Mouse (Mus musculus) heart, embryonic 11.5 days (tissue): ENCODE results near the gene Bmpr1b. TPM values are rescaled to one million over a fixed set of nuclear protein-coding genes. Genes with fewer than 3 reads are reported as not detected.
"Not testable (repeated sequence)": the region's sequence is repeated elsewhere in the genome, so short reads cannot be mapped to it uniquely, and the experiment has no call there.

Experiments
- ATAC-seq: fragments of 200-750 bp; cut with Nextera tagmentation; replicated peaks from 2 replicates; pipeline ENCODE4 v1.8.0; 2017; ENCODE audit warnings: moderate library complexity; ENCODE audit not compliant: insufficient number of reproducible peaks, low FRiP score, low TSS enrichment
- H3K27ac ChIP-seq: fragments of 300-500 bp; sonication (generic); 2 replicates; pipeline ENCODE4 v1.5.1; 2014; ENCODE audit warnings: mild to moderate bottlenecking, low read depth, low read length
- H3K27me3 ChIP-seq: fragments of 300-500 bp; sonication (generic); 2 replicates; pipeline ENCODE4 v1.6.1; 2014; ENCODE audit warnings: mild to moderate bottlenecking, low read length, mixed read lengths; ENCODE audit not compliant: control insufficient read depth, insufficient read depth
- H3K36me3 ChIP-seq: fragments of 300-500 bp; sonication (generic); 2 replicates; pipeline ENCODE4 v1.6.1; 2014; ENCODE audit warnings: mild to moderate bottlenecking, low read length, moderate library complexity, mixed read lengths; ENCODE audit not compliant: control insufficient read depth, insufficient read depth
- H3K4me1 ChIP-seq: fragments of 300-500 bp; sonication (generic); 2 replicates; pipeline ENCODE4 v1.6.1; 2014; ENCODE audit warnings: low read length; ENCODE audit not compliant: control insufficient read depth, insufficient read depth
- H3K4me2 ChIP-seq: fragments of 300-500 bp; sonication (generic); 2 replicates; pipeline ENCODE4 v1.6.1; 2014; ENCODE audit warnings: mild to moderate bottlenecking, moderate library complexity
- H3K4me3 ChIP-seq: fragments of 300-500 bp; sonication (generic); 2 replicates; pipeline ENCODE4 v1.5.1; 2014; ENCODE audit warnings: low read depth, low read length
- H3K9ac ChIP-seq: fragments of 300-500 bp; sonication (generic); 2 replicates; pipeline ENCODE4 v1.6.1; 2014; ENCODE audit warnings: mild to moderate bottlenecking, low read depth, low read length, moderate library complexity
- H3K9me3 ChIP-seq: fragments of 300-500 bp; sonication (generic); replicated peaks from 2 replicates; pipeline ENCODE4 v1.6.1; 2016; ENCODE audit warnings: low read length; ENCODE audit not compliant: control insufficient read depth
- WGBS: fragments of 180-500 bp; shearing (Covaris S2); extraction: QIAGEN DNeasy Blood & Tissue Kit; methylation state at CpG from one replicate; pipeline ENCODE4 v1.1.7; 2014; ENCODE audit not compliant: insufficient replicate concordance; 5-methylcytosine and 5-hydroxymethylcytosine counted together
- polyA plus RNA-seq: library from polyadenylated mRNA; unstranded; fragments of >200 nt; fragmentation: Nextera tagmentation; extraction: Ambion mirVana; gene quantifications from 2 replicates; pipeline ENCODE4 v1.2.1, GENCODE M21; 2014

The Bmpr1b gene
- 1.4 and 2.4 TPM in 2 replicates for polyA plus RNA-seq

- peak within 1 kb of the TSS; percentile 65 for H3K4me3 ChIP-seq
- peak within 1 kb of the TSS; percentile 72 for H3K9ac ChIP-seq
- H3K4me2 ChIP-seq = peak within 1 kb of the TSS; percentile 94
- ATAC-seq = peak; percentile 64
- peaks cover 17% of the 10 kb centered on the region; the same call in 1 of the 2 replicates for H3K27me3 ChIP-seq
- H3K9me3 ChIP-seq = no peaks in the 10 kb centered on the region
- no peaks in the 10 kb centered on the region for H3K4me1 ChIP-seq
- no peaks in the 10 kb centered on the region for H3K36me3 ChIP-seq
- no peak within 1 kb of the TSS for H3K27ac ChIP-seq
- WGBS = under 1% methylated on average over 45 of the region's 65 CpGs
Measured at GRCm38 (mm10) chr3:142168863-142169521, at the start of gene Bmpr1b. TSS of gene Bmpr1b (minus strand) at chr3:142169425.

GRCm38 (mm10) chr3:142212821-142213220 lies 43.6 kb upstream of the Bmpr1b start:
- Histone ChIP-seq H3K9ac (no peak overlapping the region), H3K27ac (no peak overlapping the region), H3K27me3 (no peaks in the 10 kb centered on the region), H3K4me3 (no peak overlapping the region), H3K4me2 (no peak overlapping the region), H3K36me3 (no peaks in the 10 kb centered on the region), H3K9me3 (no peaks in the 10 kb centered on the region), H3K4me1 (no peaks in the 10 kb centered on the region)
- ATAC-seq = no peak
- WGBS = 64% methylated on average over 2 of the region's 2 CpGs

GRCm38 (mm10) chr3:142212186-142212585 lies 43.0 kb upstream of the Bmpr1b start:
- Histone ChIP-seq H3K27ac (no peak overlapping the region), H3K4me2 (no peak overlapping the region), H3K9ac (no peak overlapping the region), H3K36me3 (no peaks in the 10 kb centered on the region), H3K27me3 (no peaks in the 10 kb centered on the region), H3K4me1 (no peaks in the 10 kb centered on the region), H3K9me3 (no peaks in the 10 kb centered on the region), H3K4me3 (no peak overlapping the region)
- ATAC-seq = no peak
- 73% methylated on average over 3 of the region's 3 CpGs for WGBS

GRCm38 (mm10) chr3:142209981-142210380 lies 40.8 kb upstream of the Bmpr1b start:
- Histone ChIP-seq H3K9ac (no peak overlapping the region), H3K27me3 (no peaks in the 10 kb centered on the region), H3K27ac (no peak overlapping the region), H3K36me3 (no peaks in the 10 kb centered on the region), H3K4me2 (no peak overlapping the region), H3K4me1 (no peaks in the 10 kb centered on the region), H3K9me3 (no peaks in the 10 kb centered on the region), H3K4me3 (no peak overlapping the region)
- 55% methylated on average over 6 of the region's 6 CpGs for WGBS
- no peak for ATAC-seq

GRCm38 (mm10) chr3:142209057-142209456 lies 39.8 kb upstream of the Bmpr1b start:
- no peak overlapping the region for H3K4me2 ChIP-seq
- H3K27me3 ChIP-seq = no peaks in the 10 kb centered on the region
- no peak overlapping the region for H3K4me3 ChIP-seq
- no peaks in the 10 kb centered on the region for H3K4me1 ChIP-seq
- H3K9ac ChIP-seq = no peak overlapping the region
- H3K36me3 ChIP-seq = no peaks in the 10 kb centered on the region
- ATAC-seq = no peak
- H3K9me3 ChIP-seq = no peaks in the 10 kb centered on the region
- WGBS = 85% methylated on average over 11 of the region's 11 CpGs
- H3K27ac ChIP-seq = no peak overlapping the region

- 81% methylated on average over 6 of the region's 6 CpGs for WGBS
- ATAC-seq = no peak
- Histone ChIP-seq H3K4me2 (no peak overlapping the region), H3K36me3 (no peaks in the 10 kb centered on the region), H3K27ac (no peak overlapping the region), H3K27me3 (no peaks in the 10 kb centered on the region), H3K4me1 (no peaks in the 10 kb centered on the region), H3K4me3 (no peak overlapping the region), H3K9ac (no peak overlapping the region), H3K9me3 (no peaks in the 10 kb centered on the region)
Measured at GRCm38 (mm10) chr3:142207488-142207887, 38.3 kb upstream of the Bmpr1b start.

GRCm38 (mm10) chr3:142206316-142206715 lies 37.1 kb upstream of the Bmpr1b start:
- Histone ChIP-seq H3K4me1 (no peaks in the 10 kb centered on the region), H3K9me3 (no peaks in the 10 kb centered on the region), H3K27ac (no peak overlapping the region), H3K4me3 (no peak overlapping the region), H3K9ac (no peak overlapping the region), H3K27me3 (no peaks in the 10 kb centered on the region), H3K36me3 (no peaks in the 10 kb centered on the region), H3K4me2 (no peak overlapping the region)
- ATAC-seq = no peak
- WGBS = 83% methylated on average over 3 of the region's 3 CpGs

- Histone ChIP-seq H3K4me3 (no peak overlapping the region), H3K36me3 (no peaks in the 10 kb centered on the region), H3K4me2 (no peak overlapping the region), H3K4me1 (no peaks in the 10 kb centered on the region), H3K27ac (no peak overlapping the region), H3K9ac (no peak overlapping the region), H3K9me3 (no peaks in the 10 kb centered on the region; the same call in 1 of the 2 replicates), H3K27me3 (no peaks in the 10 kb centered on the region)
- 72% methylated on average over 8 of the region's 8 CpGs for WGBS
- no peak for ATAC-seq
Measured at GRCm38 (mm10) chr3:142196142-142196541, 26.9 kb upstream of the Bmpr1b start.

GRCm38 (mm10) chr3:142191627-142192026 lies 22.4 kb upstream of the Bmpr1b start:
- not testable (repeated sequence) for H3K9ac ChIP-seq, H3K27ac ChIP-seq, H3K4me1 ChIP-seq, H3K36me3 ChIP-seq, H3K27me3 ChIP-seq, H3K9me3 ChIP-seq, ATAC-seq, H3K4me2 ChIP-seq, H3K4me3 ChIP-seq
